Mouse (Mus musculus) limb, embryonic 11.5 days (tissue): ENCODE data around the gene Uba1. TPM values are rescaled to one million over a fixed set of nuclear protein-coding genes. Genes with fewer than 3 reads are reported as not detected.
"Not testable (repeated sequence)": the region's sequence is repeated elsewhere in the genome, so short reads cannot be mapped to it uniquely, and the experiment has no call there.

Experiments
- ATAC-seq: fragments of 200-750 bp; cut with Nextera tagmentation; 2 replicates; pipeline ENCODE4 v1.8.0; 2017; ENCODE audit warnings: low read depth; ENCODE audit not compliant: insufficient number of reproducible peaks, low FRiP score, low TSS enrichment
- DNase-seq: peaks from one replicate; pipeline ENCODE4 v3.0.0-alpha.2; 2015; ENCODE audit warnings: low spot score
- H3K27ac ChIP-seq: fragments of 300-500 bp; sonication (generic); replicated peaks from 2 replicates; pipeline ENCODE4 v1.5.1; 2014; ENCODE audit warnings: low read depth, mild to moderate bottlenecking, low read length
- H3K27me3 ChIP-seq: fragments of 300-500 bp; sonication (generic); 2 replicates; pipeline ENCODE4 v1.6.1; 2014; ENCODE audit warnings: mild to moderate bottlenecking, low read length, mixed read lengths; ENCODE audit not compliant: control insufficient read depth, insufficient read depth
- H3K36me3 ChIP-seq: fragments of 300-500 bp; sonication (generic); 2 replicates; pipeline ENCODE4 v1.6.1; 2014; ENCODE audit warnings: mild to moderate bottlenecking, low read length, moderate library complexity, mixed read lengths; ENCODE audit not compliant: control insufficient read depth, insufficient read depth
- H3K4me1 ChIP-seq: fragments of 300-500 bp; sonication (generic); 2 replicates; pipeline ENCODE4 v1.6.1; 2014; ENCODE audit warnings: low read length, mixed read lengths; ENCODE audit not compliant: control insufficient read depth, insufficient read depth
- H3K4me2 ChIP-seq: fragments of 300-500 bp; sonication (generic); 2 replicates; pipeline ENCODE4 v1.6.1; 2014; ENCODE audit warnings: low read depth, mild to moderate bottlenecking, moderate library complexity; ENCODE audit not compliant: severe bottlenecking
- H3K4me3 ChIP-seq: fragments of 300-500 bp; sonication (generic); 2 replicates; pipeline ENCODE4 v1.5.1; 2014; ENCODE audit warnings: low read depth, low read length
- H3K9ac ChIP-seq: fragments of 300-500 bp; sonication (generic); 2 replicates; pipeline ENCODE4 v1.6.1; 2014; ENCODE audit warnings: mild to moderate bottlenecking, low read length
- H3K9me3 ChIP-seq: fragments of 300-500 bp; sonication (generic); 2 replicates; pipeline ENCODE4 v1.6.1; 2016; ENCODE audit warnings: low read length; ENCODE audit not compliant: control insufficient read depth
- WGBS: fragments of 180-500 bp; shearing (Covaris S2); extraction: QIAGEN DNeasy Blood & Tissue Kit; methylation state at CpG from one replicate; pipeline ENCODE4 v1.1.7; 2014; 5-methylcytosine and 5-hydroxymethylcytosine counted together
- polyA plus RNA-seq: library from polyadenylated mRNA; unstranded; fragments of >200 nt; fragmentation: Nextera tagmentation; extraction: Ambion mirVana; gene quantifications from 2 replicates; pipeline ENCODE4 v1.2.1, GENCODE M21; 2014

Uba1 gene
- polyA plus RNA-seq, 1 experiment from 2014 or later: 206 TPM

DNA sequence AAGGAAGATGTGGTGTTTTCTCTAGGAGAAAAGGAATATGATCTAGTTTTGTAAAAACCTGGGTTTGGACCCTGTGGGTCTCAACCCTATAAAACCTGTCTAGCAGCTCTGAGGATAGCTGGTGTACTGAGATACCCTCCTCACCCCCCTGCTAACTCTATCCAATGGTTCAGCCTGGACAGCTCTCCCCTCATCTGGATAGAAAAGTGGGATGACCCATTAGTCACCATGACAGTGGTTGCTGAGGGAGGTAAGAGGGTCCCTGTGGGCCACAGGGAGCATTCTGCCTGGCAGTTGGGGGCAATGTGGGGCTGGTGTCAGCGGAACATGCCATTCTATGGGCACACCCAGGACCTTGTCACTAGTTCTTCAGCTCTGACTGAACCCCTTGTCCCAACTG, 34.5 kb downstream of the Uba1 start:
- H3K9ac ChIP-seq: no peak overlapping the region
- DNase-seq: no peak
- peaks cover 4% of the 10 kb centered on the region; the same call in 1 of the 2 replicates for H3K36me3 ChIP-seq
- no peak overlapping the region for H3K4me2 ChIP-seq
- H3K27ac ChIP-seq: no peak overlapping the region
- 83% methylated on average over 1 of the region's 1 CpGs for WGBS
- H3K4me1 ChIP-seq: no peaks in the 10 kb centered on the region
- no peaks in the 10 kb centered on the region for H3K27me3 ChIP-seq
- H3K4me3 ChIP-seq: no peak overlapping the region
- no peaks in the 10 kb centered on the region for H3K9me3 ChIP-seq
- ATAC-seq: no peak

DNA sequence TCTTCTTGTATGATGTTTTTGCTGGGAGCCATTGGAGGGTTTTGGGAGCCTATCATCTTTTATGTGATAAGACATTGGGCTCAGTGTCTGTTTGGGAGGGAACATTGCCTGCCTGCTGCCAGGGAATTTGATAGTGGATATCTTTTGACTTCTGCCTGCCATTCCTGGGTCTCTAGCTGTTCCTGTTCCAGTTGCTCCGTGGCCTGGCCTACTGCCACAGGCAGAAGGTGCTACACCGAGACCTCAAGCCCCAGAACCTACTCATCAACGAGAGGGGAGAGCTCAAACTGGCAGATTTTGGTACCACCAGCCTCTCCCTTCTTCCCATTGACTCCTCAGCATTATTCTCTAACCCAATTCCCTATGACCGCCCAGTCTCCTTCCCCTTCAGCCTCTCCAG, 37.7 kb downstream of the Uba1 start:
- Histone ChIP-seq H3K36me3 (peaks cover 4% of the 10 kb centered on the region; the same call in 1 of the 2 replicates), H3K4me1 (no peaks in the 10 kb centered on the region), H3K27ac (no peak overlapping the region), H3K4me2 (no peak overlapping the region), H3K4me3 (no peak overlapping the region), H3K27me3 (no peaks in the 10 kb centered on the region), H3K9me3 (no peaks in the 10 kb centered on the region), H3K9ac (no peak overlapping the region)
- 86% methylated on average over 4 of the region's 4 CpGs for WGBS
- DNase-seq: no peak
- ATAC-seq: no peak

DNA sequence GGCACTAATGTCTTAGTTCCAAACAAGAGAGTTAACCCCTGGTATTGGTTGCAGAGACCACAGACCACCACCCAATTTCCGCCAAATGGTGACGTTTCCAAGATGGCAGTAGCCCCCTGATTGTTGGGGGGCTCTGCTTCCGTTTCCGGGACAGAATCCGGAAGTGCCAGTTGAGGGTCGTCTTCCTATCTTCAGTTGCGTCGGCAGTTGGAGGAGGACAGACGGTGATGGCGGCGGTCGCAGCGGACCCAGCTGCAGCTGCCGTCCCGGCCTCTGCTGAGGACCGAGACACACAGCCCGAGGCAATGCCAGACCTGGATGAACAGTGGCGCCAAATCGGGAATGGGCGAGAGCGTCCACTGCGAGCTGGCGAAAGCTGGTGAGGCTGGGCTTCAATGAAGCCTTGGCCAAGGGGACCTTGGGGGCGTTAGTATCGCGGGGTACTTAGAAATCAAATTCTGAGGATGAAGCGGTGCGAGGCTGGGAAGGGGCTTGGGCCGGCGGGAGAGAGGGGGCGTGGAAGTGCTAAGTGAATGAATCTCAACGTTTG, 45.7 kb downstream of the Uba1 start, which contains the start of gene Usp11:
Gene Usp11 (plus strand): TSS at position 166 of the 550 bp plus-strand sequence.
- Histone ChIP-seq H3K4me3 (peak within 1 kb of the TSS; percentile 49), H3K9me3 (no peaks in the 10 kb centered on the region), H3K27ac (peak within 1 kb of the TSS; percentile 84), H3K27me3 (no peaks in the 10 kb centered on the region), H3K36me3 (no peaks in the 10 kb centered on the region), H3K4me2 (peak within 1 kb of the TSS; percentile 44), H3K4me1 (no peaks in the 10 kb centered on the region), H3K9ac (peak within 1 kb of the TSS; percentile 55)
- DNase-seq (peak; percentile 67), ATAC-seq (peak; percentile 58)
- WGBS: 17% methylated on average over 32 of the region's 32 CpGs

DNA sequence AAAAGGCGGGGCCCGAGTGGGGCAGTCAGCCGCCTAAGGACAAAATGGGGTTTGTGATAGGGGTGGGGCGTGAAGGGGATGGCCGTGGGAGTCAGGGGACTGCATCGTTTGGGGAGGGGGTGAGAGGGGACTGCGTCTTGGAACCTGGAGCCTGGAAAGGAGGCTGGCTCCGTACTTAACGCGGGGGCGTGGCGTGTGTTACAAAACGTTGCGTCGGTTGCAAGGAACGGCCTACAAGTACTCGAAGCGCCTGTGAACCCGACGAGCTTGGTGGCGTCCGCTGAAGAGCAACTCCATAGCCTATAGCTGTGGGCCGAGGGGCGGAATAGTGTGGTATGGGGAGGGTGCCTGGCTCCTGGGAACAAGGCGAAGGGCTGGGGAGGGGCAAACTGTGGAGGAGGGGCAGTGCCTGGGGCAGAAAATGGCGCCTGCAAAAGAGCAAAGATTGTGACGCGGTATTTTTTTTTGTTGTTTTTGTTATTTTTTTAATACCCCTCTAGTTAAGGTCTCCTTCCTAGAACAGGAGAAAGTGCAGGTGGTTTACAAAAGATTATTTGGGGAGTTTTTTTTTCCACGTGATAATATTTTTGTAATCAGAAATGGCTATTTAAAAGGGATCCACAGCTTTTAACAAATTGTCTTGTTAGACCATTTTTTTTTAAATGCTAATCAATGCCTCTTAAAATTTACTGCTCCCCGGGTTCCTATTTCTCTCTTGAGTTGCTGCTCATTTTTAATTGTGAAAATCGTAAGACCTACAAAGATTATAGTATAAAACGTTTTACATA, 46.4 kb downstream of the Uba1 start:
- WGBS: 15% methylated on average over 32 of the region's 32 CpGs
- peak overlapping the region; percentile 55 for H3K9ac ChIP-seq
- no peaks in the 10 kb centered on the region for H3K9me3 ChIP-seq
- H3K27me3 ChIP-seq: no peaks in the 10 kb centered on the region
- H3K4me2 ChIP-seq: peak overlapping the region; percentile 44
- peak overlapping the region; percentile 49 for H3K4me3 ChIP-seq
- H3K4me1 ChIP-seq: no peaks in the 10 kb centered on the region
- ATAC-seq (peak; percentile 98), DNase-seq (peak; percentile 84)
- H3K36me3 ChIP-seq: no peaks in the 10 kb centered on the region
- H3K27ac ChIP-seq: peak overlapping the region; percentile 84

DNA sequence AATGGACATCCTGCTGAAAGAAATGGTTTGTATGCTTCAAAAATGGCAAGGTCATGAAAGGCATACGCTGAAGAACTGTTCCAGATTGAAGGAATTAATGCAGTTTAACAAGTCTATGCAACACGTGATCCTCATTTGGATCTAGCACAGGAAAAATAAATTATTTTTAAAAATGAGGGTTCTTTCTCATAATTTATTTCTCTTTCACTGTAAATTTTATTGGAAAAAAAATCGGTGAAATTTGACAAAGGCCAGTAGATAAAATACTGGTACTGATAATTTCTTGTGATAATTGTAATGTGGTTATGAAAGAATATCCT, 46.9 kb downstream of the Uba1 start:
- H3K9ac ChIP-seq: no peak overlapping the region
- peak overlapping the region; percentile 25; the same call in 1 of the 2 replicates for H3K4me2 ChIP-seq
- no peaks in the 10 kb centered on the region for H3K27me3 ChIP-seq
- no peaks in the 10 kb centered on the region for H3K9me3 ChIP-seq
- no peak for DNase-seq
- WGBS: 27% methylated on average over 3 of the region's 3 CpGs
- ATAC-seq: no peak
- H3K4me1 ChIP-seq: no peaks in the 10 kb centered on the region
- H3K36me3 ChIP-seq: no peaks in the 10 kb centered on the region
- H3K4me3 ChIP-seq: peak overlapping the region; percentile 49
- H3K27ac ChIP-seq: no peak overlapping the region

DNA sequence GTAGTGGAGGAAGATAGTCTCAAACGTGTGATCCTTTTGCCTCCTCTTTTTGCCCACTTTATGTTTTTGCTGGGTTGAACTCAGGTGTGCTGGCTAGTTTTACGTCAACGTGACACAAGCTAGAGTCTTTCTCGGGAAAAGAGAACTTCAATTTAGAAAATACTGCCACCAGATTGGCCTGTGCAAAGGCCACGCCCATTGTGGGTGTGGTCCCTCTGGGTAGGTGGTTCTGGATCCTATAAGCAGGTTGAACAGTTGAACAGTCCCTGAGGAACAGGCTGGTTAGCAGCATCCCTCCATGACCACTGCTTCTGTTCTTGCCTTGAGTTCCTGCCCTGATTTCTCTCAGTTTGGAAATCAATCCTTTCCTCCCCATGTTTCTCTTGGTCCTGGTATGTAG, 70.6 kb downstream of the Uba1 start:
- Histone ChIP-seq H3K9ac (no peak overlapping the region), H3K27ac (no peak overlapping the region), H3K36me3 (no peaks in the 10 kb centered on the region), H3K4me3 (no peak overlapping the region), H3K9me3 (no peaks in the 10 kb centered on the region), H3K4me1 (no peaks in the 10 kb centered on the region), H3K4me2 (no peak overlapping the region), H3K27me3 (no peaks in the 10 kb centered on the region)
- no peak for DNase-seq
- 75% methylated on average over 5 of the region's 5 CpGs for WGBS
- no peak for ATAC-seq

DNA sequence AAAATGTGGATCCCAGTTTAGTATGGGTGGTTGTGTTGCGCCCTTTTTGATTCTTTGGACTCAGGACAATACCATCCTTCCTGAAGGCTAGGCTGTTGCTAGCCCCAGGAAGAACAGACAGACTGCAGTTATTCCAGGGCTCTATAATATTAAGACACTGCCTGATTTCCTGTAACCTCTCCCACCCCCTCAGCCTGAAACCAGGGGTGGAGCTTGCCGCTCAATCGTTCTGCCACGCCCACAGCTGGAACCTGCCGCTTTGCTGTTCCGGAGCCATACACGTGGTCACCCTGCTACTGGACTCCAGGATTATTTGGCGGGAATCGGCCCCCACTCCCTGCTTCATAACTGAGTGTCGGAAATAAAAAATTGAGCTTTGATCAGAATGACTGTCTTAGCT, 71.9 kb downstream of the Uba1 start:
- H3K36me3 ChIP-seq, H3K4me1 ChIP-seq, H3K4me2 ChIP-seq, H3K9me3 ChIP-seq, H3K27ac ChIP-seq, H3K27me3 ChIP-seq, DNase-seq, H3K9ac ChIP-seq, H3K4me3 ChIP-seq, ATAC-seq: not testable (repeated sequence)
- 56% methylated on average over 10 of the region's 10 CpGs for WGBS
